In the genomic region with DNA sequence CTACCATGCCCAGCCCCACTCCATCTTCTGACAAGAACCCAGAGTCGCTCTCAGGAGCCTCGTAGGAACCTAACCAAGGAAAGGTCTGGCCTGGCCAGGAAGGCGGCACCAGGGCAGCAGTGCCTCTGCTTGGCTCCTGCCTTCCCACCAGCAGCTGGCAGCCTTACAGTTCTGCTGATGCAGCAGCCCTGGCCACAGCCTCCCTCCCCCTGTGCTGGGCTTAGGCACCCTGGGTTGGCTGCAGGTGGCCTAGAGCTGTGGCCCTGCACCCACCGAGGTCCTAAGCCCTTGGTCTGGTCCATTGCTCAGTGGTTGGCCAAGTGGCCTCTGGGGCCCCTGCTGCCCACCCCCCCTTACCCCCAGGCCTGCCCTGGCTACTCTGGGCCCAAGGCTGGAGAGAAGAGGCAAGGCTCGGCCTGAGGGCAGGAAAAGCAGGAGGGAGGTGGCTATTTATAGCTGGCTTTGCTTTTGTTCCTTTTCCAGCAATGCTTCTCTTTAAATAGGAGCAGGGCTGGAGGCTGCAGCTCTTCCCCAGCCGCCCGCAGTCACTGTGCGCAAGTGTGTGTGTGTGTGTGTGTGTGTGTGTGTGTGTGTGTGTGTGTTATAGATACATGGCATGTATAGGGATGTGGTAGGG, we compare ENCODE assay signal across 7 mouse cellular contexts. TPM values are rescaled to one million over a fixed set of nuclear protein-coding genes. Genes with fewer than 3 reads are reported as not detected.
DNase-seq lines count a peak whose midpoint lies in the region; ATAC-seq and TF ChIP-seq lines count a peak whose summit lies in the region.

No protein-coding gene starts in this region.

- H3K9ac ChIP-seq in heart, embryonic 15.5 days = peak overlapping the region; percentile 32

- 24% methylated on average over 8 of the region's 8 CpGs for WGBS in heart, embryonic 15.5 days

- H3K27ac ChIP-seq in cortical plate, adult 2 months (ENCODE audit: insufficient read depth, low read length) = peak overlapping the region; percentile 85
- peak overlapping the region; percentile 99 for H3K27ac ChIP-seq in heart, embryonic 15.5 days

- no peaks in the 10 kb centered on the region for H3K27me3 ChIP-seq in heart, embryonic 15.5 days

- peak overlapping the region; percentile 49 for H3K4me2 ChIP-seq in heart, embryonic 15.5 days

- no peak for TF ChIP-seq CTCF in cortical plate, adult 2 months (IDR thresholded peaks at IDR 0.05; ENCODE audit: extremely low read depth, insufficient read depth, low read length)

- peaks cover 11% of the 10 kb centered on the region for H3K4me1 ChIP-seq in cortical plate, adult 2 months (ENCODE audit: control insufficient read depth, insufficient read depth, low read length)
- H3K4me1 ChIP-seq in heart, embryonic 15.5 days (replicated peaks) = peaks cover 66% of the 10 kb centered on the region

- DNase-seq in ovary, adult 18-20 months (ENCODE audit: low spot score) = peak; percentile 23
- DNase-seq in ovary, postnatal 10 days (ENCODE audit: low spot score) = no peak
- DNase-seq in kidney, postnatal 4 days = peak; percentile 47 to 68
- peak; percentile 77 for DNase-seq in skeletal muscle tissue, adult 2 months (ENCODE audit: low read depth, low spot score)
- DNase-seq in T-cell, adult 2 months (ENCODE audit: low spot score) = no peak

- ATAC-seq in heart, embryonic 15.5 days (replicated peaks; ENCODE audit: insufficient number of reproducible peaks, insufficient read depth, low FRiP score, low read depth) = peak; percentile 76

- H3K9me3 ChIP-seq in heart, embryonic 15.5 days (replicated peaks) = no peaks in the 10 kb centered on the region

- no peak overlapping the region for H3K4me3 ChIP-seq in cortical plate, adult 2 months (ENCODE audit: insufficient read depth, low read length)
- H3K4me3 ChIP-seq in heart, embryonic 15.5 days = no peak overlapping the region

- H3K36me3 ChIP-seq in heart, embryonic 15.5 days = no peaks in the 10 kb centered on the region

- no peak for TF ChIP-seq POLR2A in cortical plate, adult 2 months (IDR thresholded peaks at IDR 0.05; ENCODE audit: extremely low read depth, insufficient read depth, low read length)

RNA-seq across cellular contexts. Expression of a gene that starts 18.6 kb away (rescaled TPM):
- 37.9 and 40.1 TPM in 2 replicates for polyA plus RNA-seq in cortical plate, adult 2 months (2012; rRNA removed)
- 12.4 and 13.1 TPM in 2 replicates for polyA plus RNA-seq in heart, embryonic 15.5 days (2015; fragmentation: Nextera tagmentation; extraction: Ambion mirVana)

RNA-seq across cellular contexts. Expression of a gene that starts 21.1 kb away (rescaled TPM):
- 29.1 and 30.9 TPM in 2 replicates for polyA plus RNA-seq in cortical plate, adult 2 months (2012; rRNA removed)
- polyA plus RNA-seq in heart, embryonic 15.5 days (2015; fragmentation: Nextera tagmentation; extraction: Ambion mirVana) = 17.2 and 20.5 TPM in 2 replicates

RNA-seq across cellular contexts. Expression of a gene that starts 33.5 kb away (rescaled TPM):
- 19.5 and 21.4 TPM in 2 replicates for polyA plus RNA-seq in cortical plate, adult 2 months (2012; rRNA removed)
- 14.4 and 17.5 TPM in 2 replicates for polyA plus RNA-seq in heart, embryonic 15.5 days (2015; fragmentation: Nextera tagmentation; extraction: Ambion mirVana)

RNA-seq across cellular contexts. Expression of a gene that starts 42.8 kb away (rescaled TPM):
- polyA plus RNA-seq in cortical plate, adult 2 months (2012; rRNA removed) = 3.0 and 3.8 TPM in 2 replicates
- polyA plus RNA-seq in heart, embryonic 15.5 days (2015; fragmentation: Nextera tagmentation; extraction: Ambion mirVana) = 11.0 and 18.0 TPM in 2 replicates

Comparison
In these comparisons a context has a peak if more than half of its experiments do, and no peak if none do; other contexts are left out.
1. DNase-seq: peak in ovary, adult 18-20 months (single experiment), kidney, postnatal 4 days (2 of 2) and skeletal muscle tissue, adult 2 months (single experiment); none in ovary, postnatal 10 days (single experiment) and T-cell, adult 2 months (single experiment).